Mouse (Mus musculus): ENCODE measurements around the gene Mycbpap.
A peak's percentile ranks its signal among the peaks of the same experiment; 100 is the strongest.

Gene Mycbpap

GRCm38 (mm10) chr11:94521219-94521843 lies at the start of gene Mycbpap:
Gene Mycbpap, minus strand, starts transcription at chr11:94521742.
- DNase-seq (ENCODE audit: low spot score), result peak; percentile 34

GRCm38 (mm10) chr11:94570612-94571011 lies 49.1 kb upstream of the Mycbpap start:
- no peak for DNase-seq (ENCODE audit: low spot score)

GRCm38 (mm10) chr11:94567326-94567725 lies 45.8 kb upstream of the Mycbpap start:
- DNase-seq (ENCODE audit: low spot score), result no peak

GRCm38 (mm10) chr11:94566534-94566933 lies 45.0 kb upstream of the Mycbpap start:
- DNase-seq (ENCODE audit: low spot score), result no peak

- DNase-seq (ENCODE audit: low spot score), result no peak
These were observed 43.6 kb upstream of the Mycbpap start for GRCm38 (mm10) chr11:94565151-94565479.

GRCm38 (mm10) chr11:94564437-94565150 lies 43.1 kb upstream of the Mycbpap start, which contains the start of gene Chad:
Gene Chad, plus strand, starts transcription at chr11:94565047.
- no peak for DNase-seq (ENCODE audit: low spot score)

- no peak for DNase-seq (ENCODE audit: low spot score)
These were observed 42.3 kb upstream of the Mycbpap start for GRCm38 (mm10) chr11:94563821-94564220.

GRCm38 (mm10) chr11:94563383-94563782 lies 41.8 kb upstream of the Mycbpap start:
- DNase-seq (ENCODE audit: low spot score), result no peak

- DNase-seq (ENCODE audit: low spot score), result no peak
These were observed 36.7 kb upstream of the Mycbpap start for GRCm38 (mm10) chr11:94558226-94558625.

- no peak for DNase-seq (ENCODE audit: low spot score)
These were observed 28.9 kb upstream of the Mycbpap start for GRCm38 (mm10) chr11:94550442-94550744.

- no peak for DNase-seq (ENCODE audit: low spot score)
These were observed 28.3 kb upstream of the Mycbpap start for GRCm38 (mm10) chr11:94549691-94550441.

- peak; percentile 90 for DNase-seq (ENCODE audit: low spot score)
These were observed 27.5 kb upstream of the Mycbpap start, which contains the start of gene Rsad1 for GRCm38 (mm10) chr11:94548888-94549690. Gene Rsad1, minus strand, starts transcription at chr11:94549255.

GRCm38 (mm10) chr11:94548041-94548784 lies 26.7 kb upstream of the Mycbpap start:
- peak; percentile 35 for DNase-seq (ENCODE audit: low spot score)

GRCm38 (mm10) chr11:94547271-94547670 lies 25.7 kb upstream of the Mycbpap start:
- DNase-seq (ENCODE audit: low spot score), result no peak

- no peak for DNase-seq (ENCODE audit: low spot score)
These were observed 24.8 kb upstream of the Mycbpap start for GRCm38 (mm10) chr11:94546381-94546780.

- DNase-seq (ENCODE audit: low spot score), result no peak
These were observed 22.9 kb upstream of the Mycbpap start for GRCm38 (mm10) chr11:94544422-94544821.

GRCm38 (mm10) chr11:94543932-94544331 lies 22.4 kb upstream of the Mycbpap start:
- DNase-seq (ENCODE audit: low spot score), result peak; percentile 84

GRCm38 (mm10) chr11:94543344-94543743 lies 21.8 kb upstream of the Mycbpap start:
- DNase-seq (ENCODE audit: low spot score), result no peak

- no peak for DNase-seq (ENCODE audit: low spot score)
These were observed 20.9 kb upstream of the Mycbpap start for GRCm38 (mm10) chr11:94542400-94542799.

- DNase-seq (ENCODE audit: low spot score), result no peak
These were observed 18.2 kb upstream of the Mycbpap start for GRCm38 (mm10) chr11:94539761-94540160.

GRCm38 (mm10) chr11:94538733-94539292 lies 17.3 kb upstream of the Mycbpap start:
- no peak for DNase-seq (ENCODE audit: low spot score)
